Mouse (Mus musculus) left cerebral cortex, adult 9 months (tissue): Measurements from ENCODE around the gene Hspa2.

Source experiments
- DNase-seq, 2 experiments: peaks; one replicate each; pipeline ENCODE4 v3.0.0; 2022; ENCODE audit warnings: low spot score in 2 of 2

Hspa2 gene

DNA sequence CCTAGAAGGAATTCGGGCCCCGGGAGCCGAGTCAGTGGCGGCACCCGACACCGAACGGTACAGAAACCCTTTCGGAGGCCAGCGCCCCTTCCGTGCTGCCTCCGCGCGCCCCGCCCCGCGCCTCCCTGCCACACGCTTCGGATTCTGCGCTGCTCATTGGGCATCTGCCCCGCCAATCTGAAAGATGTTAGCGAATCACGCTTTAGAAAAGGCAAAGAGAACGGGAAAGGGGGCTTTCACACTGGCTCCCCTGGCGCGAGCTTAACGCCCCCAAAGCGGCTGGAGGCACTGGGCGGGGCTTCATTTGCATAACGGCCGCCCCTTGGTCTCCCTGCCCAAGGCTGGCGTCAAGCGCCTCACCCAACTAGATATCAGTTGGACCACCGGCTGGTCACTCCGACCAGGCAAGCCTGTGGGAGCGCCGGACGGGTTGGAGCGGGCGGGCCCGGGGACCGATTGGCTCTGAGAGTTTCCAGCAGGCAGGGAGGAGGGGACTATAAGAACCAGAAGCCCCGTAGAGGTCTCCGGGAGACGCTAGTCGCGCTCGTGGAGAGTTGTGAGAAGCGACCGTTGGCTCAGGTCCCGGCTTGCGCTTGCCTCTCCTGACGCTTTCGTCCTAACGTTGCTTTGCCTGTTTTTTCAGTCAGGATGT is at the start of gene Hspa2:
Hspa2 (plus strand) TSS at position 291 of the 652 bp plus-strand sequence.
- peak; percentile 99 to 100 for DNase-seq

DNA sequence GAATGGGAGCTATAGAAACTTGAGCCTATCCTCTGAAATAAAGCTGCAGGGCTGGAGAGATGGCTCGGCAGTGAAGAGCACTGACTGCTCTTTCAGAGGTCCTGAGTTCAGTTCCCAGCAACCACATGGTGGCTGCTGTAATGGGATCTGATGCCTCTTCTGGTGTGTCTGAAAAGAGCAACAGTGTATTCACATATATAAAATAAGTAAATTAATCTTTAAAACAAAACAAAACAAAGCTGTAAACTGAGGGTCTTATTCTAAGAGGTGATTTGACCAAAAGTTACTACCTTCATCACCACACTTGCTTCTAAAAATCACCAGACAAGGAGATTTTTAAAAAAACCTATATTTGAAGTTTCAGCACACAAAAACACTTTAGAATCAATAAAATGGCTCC is 43.1 kb upstream of the Hspa2 start:
- DNase-seq: no peak

GRCm38 (mm10) chr12:76361405-76362302 is 42.3 kb upstream of the Hspa2 start:
- DNase-seq: no peak

DNA sequence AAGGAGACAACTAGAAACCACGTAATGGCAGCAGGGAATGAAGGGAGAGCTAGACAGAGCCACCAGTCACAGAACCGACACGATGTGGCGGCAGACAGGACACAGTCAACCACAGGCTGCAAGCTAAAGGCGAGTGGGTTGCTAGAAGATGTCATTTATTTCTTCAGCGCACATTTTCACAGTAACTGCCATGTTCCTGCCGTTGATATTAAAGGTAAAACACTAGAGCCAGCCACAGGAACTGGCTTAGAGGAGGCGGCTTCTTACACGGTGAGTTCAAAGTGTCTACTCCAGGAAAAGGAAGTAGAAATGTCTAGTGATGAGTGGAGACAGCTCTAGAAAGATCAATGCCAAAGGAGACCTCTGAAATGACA is 41.7 kb upstream of the Hspa2 start:
- DNase-seq: no peak

- DNase-seq: no peak
These were observed 37.7 kb upstream of the Hspa2 start for GRCm38 (mm10) chr12:76366276-76366675.

GRCm38 (mm10) chr12:76367096-76367995 is 36.6 kb upstream of the Hspa2 start:
- no peak for DNase-seq

GRCm38 (mm10) chr12:76368201-76368789 is 35.7 kb upstream of the Hspa2 start:
- DNase-seq: no peak

- no peak for DNase-seq
These were observed 35.2 kb upstream of the Hspa2 start for GRCm38 (mm10) chr12:76368790-76369205.

DNA sequence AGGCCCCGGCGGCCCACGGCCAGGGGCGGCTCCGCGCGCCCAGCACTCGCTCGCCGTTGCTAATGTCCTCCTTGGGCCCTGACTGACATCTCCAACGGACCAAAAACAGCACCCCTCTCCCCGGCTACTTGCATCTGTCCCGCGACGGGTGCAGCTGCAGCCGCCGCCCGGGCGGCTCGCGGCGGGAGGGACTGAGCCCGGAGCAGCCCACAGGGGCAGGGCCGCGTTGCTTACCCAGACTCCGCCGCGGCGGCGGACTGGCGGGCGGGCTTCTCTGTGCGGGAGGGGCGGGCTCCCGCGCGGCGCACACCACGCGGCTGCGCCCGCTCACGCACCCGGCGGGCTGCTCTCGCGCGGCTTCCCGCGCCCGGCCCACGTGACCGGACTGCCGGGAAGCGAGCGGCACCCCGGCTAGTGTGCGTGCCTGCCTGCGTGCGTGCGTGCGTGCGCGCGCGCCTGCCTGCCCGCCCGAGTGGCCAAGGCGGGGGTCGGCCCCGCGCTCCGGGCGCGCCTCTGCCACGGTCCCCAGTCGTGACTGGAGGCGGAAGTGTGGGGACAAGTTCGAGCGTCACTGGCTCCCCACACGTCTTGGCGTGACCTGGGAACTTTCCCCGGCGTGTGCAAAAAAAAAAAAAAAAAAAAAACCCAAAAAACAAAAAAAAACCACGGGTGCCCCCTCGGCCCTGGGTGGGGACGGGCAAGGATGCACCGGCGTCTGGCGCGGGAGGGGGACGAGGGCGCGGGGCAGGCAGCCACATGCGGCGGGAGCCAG is 34.6 kb upstream of the Hspa2 start, which contains the start of gene Zbtb25:
Zbtb25 (minus strand) TSS at position 397 of the 772 bp plus-strand sequence.
- peak; percentile 85 to 87 for DNase-seq

DNA sequence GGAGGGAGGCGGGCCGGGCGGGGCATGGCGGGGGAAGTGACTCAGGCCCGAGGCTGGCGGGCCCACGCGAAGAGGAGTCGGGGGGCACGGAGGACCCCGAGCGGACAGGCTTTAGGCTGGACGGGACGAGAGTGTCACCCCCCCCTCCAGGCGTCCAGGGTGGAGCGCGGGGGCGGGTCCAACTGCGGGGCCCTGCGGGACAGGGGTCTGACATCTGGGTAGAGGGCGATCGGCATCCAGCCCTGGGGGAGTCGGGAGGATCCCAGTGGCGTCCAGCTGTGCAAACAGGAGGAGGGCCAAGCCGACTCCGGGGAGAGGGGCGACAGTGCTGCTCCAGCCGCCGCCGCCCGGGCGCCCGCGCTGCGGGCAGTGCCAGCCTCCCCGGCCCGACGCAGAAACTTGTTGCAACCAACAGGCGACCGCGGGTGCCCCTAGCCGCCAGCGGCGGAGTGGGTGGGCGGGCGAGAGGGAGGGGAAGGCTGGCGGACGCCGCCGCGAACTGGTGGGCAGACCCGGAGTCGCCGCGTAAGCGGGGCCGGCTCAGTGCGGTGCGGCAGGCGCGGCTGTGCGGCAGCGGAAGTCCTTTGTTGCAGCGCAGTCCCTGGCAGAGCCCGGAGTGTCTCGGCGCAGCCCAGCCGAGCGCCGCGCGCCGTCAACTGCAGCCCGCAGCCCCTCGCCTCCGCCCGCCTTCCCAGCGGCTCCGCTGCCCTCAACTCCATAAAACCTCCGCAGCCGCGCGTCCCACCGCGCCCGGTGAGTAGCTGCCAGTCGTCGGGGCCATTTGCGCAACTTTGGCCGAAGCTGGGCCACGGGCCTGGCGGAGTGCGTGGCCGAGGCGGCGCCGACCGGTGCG is 33.8 kb upstream of the Hspa2 start, which contains the start of gene Zbtb1:
Zbtb1 (plus strand) TSS at position 289 of the 853 bp plus-strand sequence.
- peak in 1 of 2 experiments; percentile 82 for DNase-seq

DNA sequence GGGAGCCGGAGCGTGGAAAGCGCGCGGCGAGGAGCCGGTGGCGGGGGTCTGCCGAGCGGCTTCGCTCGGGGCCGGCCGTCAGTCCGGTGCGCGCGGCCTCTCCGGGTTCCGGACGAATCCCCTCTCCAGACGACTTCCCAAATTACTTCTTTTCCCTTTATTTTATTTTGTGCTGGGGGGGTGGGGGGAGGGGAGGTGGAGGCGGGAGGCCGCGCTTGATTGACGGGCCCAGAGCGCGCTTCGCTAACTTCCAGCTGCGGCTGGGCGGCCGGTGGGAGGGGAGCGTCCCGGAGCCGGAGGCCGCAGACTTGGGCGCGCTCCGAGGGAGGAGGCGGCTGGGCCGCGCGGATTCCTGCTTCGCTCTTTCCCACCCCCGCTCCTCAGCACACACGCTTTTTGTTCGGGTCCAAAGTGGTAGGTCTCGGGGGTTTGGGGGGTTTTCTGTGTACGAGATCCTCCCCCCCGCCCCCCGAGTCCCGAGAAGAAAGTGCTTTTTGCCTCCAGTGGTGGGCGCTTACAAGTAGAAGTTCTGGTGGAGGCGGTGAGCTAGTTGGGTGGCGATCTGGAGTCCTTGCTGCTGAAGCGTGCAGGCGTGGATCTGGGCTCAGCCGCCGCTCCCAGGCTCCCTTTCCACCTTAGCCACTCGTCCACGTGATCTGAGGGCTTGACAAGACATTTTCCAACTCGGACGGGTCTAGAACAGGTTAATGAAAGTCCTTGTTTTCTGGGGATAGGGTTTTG is 33.0 kb upstream of the Hspa2 start:
- DNase-seq: peak in 1 of 2 experiments; percentile 45

GRCm38 (mm10) chr12:76372046-76372445 is 31.9 kb upstream of the Hspa2 start:
- no peak for DNase-seq

DNA sequence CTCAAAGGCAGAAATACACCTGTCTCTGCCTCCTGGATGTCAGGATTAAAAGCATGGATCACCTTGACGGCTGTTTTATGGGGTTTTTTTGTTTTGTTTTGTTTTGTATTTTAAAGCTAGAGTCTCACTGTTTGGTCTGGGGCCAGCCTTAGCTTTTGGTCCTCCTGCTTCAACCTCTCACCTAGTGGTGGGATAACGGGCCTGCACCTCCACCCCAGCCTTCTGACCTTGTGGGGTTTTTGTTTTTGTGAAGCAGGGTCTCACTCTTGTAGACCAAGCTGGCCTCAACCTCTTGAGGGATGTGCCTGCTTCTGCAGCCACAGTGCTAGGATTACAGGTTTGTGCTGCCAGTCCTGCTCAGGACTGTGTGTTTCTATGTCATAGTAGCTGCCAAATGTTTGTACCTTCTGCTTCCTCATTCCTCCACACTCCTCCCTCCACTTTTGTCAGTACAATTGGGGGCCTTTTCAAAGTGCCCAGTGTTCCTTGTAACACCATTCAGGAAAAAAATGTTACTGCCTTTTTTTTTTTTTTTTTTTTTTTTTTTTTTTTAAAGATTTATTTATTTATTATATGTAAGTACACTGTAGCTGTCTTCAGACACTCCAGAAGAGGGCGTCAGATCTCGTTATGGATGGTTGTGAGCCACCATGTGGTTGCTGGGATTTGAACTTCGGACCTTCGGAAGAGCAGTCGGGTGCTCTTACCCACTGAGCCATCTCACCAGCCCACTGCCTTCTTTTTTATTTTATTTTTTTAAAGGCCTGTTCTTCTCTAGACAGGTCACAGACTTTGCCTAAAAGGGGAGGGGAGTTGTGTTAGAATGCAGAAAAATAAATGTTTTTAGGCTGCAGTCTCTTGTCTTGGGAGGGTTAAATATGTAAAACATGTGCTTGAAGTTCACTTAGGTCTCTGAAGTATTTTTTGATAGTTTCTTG is 30.8 kb upstream of the Hspa2 start:
- DNase-seq: no peak

DNA sequence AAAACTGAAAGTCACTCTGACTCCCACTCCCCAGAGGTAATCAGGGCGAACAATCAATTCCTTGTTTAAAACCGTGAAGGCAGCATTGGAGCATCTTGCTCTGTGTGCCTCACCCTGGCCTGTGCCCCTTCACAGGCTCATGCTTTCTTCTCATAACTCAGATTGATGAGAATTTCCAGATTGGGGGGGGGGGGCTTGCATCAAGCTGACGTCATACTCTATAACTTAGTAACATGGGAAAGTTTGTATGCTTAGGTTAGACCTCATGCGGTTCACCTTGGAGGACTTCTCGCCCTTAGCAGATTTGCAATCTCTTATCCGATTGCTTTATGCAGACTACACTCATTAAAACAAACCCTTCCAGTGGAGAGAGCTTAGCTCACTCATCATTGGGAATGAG is 30.0 kb upstream of the Hspa2 start:
- DNase-seq: no peak

DNA sequence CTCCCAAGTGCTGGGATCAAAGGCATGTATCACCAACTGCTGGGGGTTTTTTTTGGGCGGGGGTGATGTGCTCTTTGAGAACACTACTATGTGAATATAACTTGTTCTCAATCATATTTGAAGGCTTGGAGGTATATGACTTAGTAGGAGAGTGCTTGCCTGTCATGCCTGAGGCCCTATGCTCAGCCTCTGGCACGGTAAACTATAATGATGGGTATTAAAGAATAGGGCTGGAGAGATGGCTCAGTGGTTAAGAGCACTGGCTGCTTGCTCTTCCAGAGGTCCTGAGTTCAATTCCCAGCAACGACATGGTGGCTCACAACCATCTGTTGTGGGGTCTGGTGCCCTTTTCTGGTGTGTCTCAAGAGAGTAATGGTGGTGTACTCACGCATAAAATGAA is 29.1 kb upstream of the Hspa2 start:
- no peak for DNase-seq

GRCm38 (mm10) chr12:76375506-76375905 is 28.5 kb upstream of the Hspa2 start:
- DNase-seq: no peak

- no peak for DNase-seq
These were observed 27.3 kb upstream of the Hspa2 start for GRCm38 (mm10) chr12:76376649-76377048.

DNA sequence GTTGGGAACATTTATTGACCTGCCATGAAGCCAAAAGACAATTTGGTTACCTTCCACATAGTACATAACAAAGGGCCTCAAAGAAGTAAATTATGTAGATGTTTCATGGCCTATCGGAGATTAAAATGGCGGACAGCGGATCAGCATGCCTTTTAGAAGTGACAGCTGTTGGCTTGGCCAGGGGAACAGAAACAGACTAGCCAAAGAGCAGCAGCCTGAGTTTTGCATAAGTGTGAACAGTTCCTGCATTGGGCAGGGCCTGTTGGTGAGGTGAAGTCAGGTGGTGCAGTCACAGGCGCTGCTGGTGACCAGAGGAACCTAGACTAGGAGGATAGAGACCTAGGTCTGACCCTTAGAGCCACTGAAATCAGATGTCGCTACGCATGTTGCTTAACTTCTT is 26.9 kb upstream of the Hspa2 start:
- no peak for DNase-seq
